Mouse (Mus musculus): ENCODE measurements around the gene Arhgap33. TPM values are rescaled to one million over a fixed set of nuclear protein-coding genes. Genes with fewer than 3 reads are reported as not detected.

Arhgap33 gene
- polyA plus RNA-seq (2015; fragmentation: Nextera tagmentation; extraction: Ambion mirVana): 2.6 and 3.0 TPM in 2 replicates

DNA sequence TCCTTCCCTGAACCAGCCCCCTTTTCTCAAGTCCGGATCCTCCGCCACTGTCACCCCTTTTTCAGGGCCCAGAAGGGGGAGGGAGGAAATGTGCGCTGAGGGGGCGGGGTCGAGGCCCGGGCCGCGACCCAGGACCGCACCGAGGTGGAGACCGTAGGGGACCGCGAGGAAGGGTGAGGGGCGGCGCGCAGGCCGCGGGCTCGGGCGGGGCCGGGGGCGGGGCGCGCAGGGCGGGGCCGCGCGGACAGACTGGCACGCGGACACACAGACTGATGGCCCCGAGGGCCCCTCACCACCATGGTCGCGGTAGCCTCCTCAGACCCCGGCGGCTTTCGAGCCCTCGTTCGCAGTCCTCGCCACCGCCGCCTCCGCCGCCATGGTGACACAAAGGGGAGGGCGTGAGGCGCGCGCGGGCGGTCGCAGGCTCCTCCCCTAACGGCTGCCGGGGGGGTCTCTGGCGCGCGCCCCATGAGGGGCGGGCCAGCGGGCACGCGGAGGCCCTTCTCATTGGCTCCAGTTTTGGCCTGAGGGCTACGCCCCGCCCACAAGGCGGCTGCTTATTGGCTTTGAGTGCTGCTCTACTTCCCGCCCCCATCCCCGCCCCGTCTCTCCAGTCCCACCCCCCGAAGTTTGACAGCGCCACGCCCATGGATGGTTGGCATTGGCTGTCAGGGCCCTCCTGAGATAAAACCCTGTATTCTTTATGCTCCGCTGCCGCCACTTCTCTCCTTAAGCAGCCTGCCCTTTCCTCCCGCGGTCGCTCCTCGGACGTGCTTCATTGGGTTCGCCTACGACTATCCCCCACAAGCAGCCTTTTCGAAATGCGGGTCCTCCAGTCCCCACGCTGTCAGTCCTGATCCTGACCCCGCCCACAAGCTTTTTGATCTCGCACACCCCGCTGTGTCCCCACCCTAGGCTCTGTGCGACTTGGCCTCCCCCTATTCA is at the start of gene Arhgap33:
Gene Arhgap33, minus strand, starts transcription at position 428 of the 945 bp plus-strand sequence.
- Histone ChIP-seq H3K27me3 (peaks cover 7% of the 10 kb centered on the region; the same call in 1 of the 2 replicates), H3K9ac (peak within 1 kb of the TSS; percentile 79), H3K4me2 (peak within 1 kb of the TSS; percentile 99), H3K36me3 (replicated peaks) (peaks cover 18% of the 10 kb centered on the region), H3K27ac (replicated peaks) (peak within 1 kb of the TSS; percentile 85), H3K4me1 (replicated peaks) (peaks cover 41% of the 10 kb centered on the region), H3K4me3 (replicated peaks) (peak within 1 kb of the TSS; percentile 84), H3K9me3 (replicated peaks) (no peaks in the 10 kb centered on the region)
- under 1% methylated on average over 84 of the region's 84 CpGs for WGBS (ENCODE audit: insufficient replicate concordance)
- peak; percentile 95 for ATAC-seq (ENCODE audit: insufficient read depth)

DNA sequence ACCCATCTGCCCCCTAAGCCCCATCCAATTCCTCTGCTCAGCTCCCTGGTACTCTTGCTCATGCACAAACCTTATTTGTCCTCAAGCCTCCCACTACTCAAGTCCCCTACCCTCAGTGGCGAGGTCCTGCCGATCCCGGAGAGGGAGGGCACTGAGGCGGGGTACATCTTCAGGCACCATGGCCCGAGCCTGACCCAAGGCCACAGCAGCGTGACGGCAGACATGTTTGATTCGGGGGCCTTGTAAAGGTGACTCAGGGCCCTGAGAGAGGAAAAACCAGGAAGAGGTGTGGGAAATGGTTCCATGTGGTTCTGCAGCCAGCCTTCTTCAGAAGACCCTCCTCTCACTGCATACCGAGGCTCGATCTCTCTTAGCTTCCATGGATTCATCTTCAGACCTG is 49.5 kb upstream of the Arhgap33 start:
- Histone ChIP-seq H3K4me3 (replicated peaks) (no peak overlapping the region), H3K9ac (no peak overlapping the region), H3K27ac (replicated peaks) (no peak overlapping the region), H3K4me1 (replicated peaks) (peaks cover 24% of the 10 kb centered on the region), H3K4me2 (no peak overlapping the region), H3K36me3 (replicated peaks) (peaks cover 76% of the 10 kb centered on the region), H3K27me3 (no peaks in the 10 kb centered on the region), H3K9me3 (replicated peaks) (no peaks in the 10 kb centered on the region)
- no peak for ATAC-seq (ENCODE audit: insufficient read depth)
- 85% methylated on average over 10 of the region's 10 CpGs for WGBS (ENCODE audit: insufficient replicate concordance)

DNA sequence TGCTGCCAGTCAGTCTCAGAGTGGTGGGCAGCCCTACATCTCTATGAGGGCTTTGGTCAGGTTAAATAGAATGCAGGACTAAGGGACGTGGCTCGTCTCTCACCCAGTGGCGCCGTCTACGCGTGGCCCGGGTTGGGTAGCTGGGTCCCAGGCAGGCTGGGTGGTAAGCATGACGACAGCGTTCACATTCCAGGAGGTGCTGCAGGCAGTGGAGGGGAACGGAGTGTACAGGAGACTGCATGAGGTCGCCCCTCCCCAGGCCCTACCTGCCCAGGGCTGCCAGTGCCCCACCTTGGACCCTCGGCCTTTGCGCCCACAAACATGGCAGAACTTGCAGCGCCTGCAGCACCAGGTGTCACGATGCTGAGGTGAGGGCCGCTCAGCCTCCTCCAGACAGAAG is 46.7 kb upstream of the Arhgap33 start:
- peaks cover 100% of the 10 kb centered on the region for H3K36me3 ChIP-seq (replicated peaks)
- no peaks in the 10 kb centered on the region for H3K9me3 ChIP-seq (replicated peaks)
- no peak overlapping the region for H3K4me3 ChIP-seq (replicated peaks)
- peaks cover 7% of the 10 kb centered on the region; the same call in 1 of the 2 replicates for H3K4me1 ChIP-seq (replicated peaks)
- no peak overlapping the region for H3K9ac ChIP-seq
- H3K27ac ChIP-seq (replicated peaks): no peak overlapping the region
- WGBS (ENCODE audit: insufficient replicate concordance): 91% methylated on average over 16 of the region's 16 CpGs
- ATAC-seq (ENCODE audit: insufficient read depth): no peak
- H3K27me3 ChIP-seq: no peaks in the 10 kb centered on the region
- H3K4me2 ChIP-seq: no peak overlapping the region

DNA sequence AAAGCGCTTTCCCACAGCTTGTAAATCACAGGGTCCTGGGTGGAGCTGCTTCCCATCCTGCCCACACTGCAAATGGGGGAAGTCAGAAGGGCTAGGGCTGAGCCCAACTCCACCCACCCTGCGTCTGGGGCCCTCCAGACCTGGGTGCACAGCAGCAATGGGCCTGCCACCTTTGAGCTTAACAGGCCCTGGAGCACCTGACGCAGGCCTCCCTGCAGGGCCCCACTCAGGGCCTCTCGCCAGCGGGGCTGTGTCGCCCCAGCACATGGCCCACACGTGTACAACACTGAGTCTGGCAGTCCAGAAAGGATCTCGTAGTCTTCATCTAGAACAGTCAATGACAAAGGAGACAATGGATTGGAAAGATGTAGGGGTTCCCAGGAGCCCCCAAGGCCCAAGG is 45.1 kb upstream of the Arhgap33 start:
- Histone ChIP-seq H3K27ac (replicated peaks) (no peak overlapping the region), H3K27me3 (no peaks in the 10 kb centered on the region), H3K9me3 (replicated peaks) (no peaks in the 10 kb centered on the region), H3K36me3 (replicated peaks) (peaks cover 100% of the 10 kb centered on the region), H3K4me2 (no peak overlapping the region), H3K4me3 (replicated peaks) (no peak overlapping the region), H3K9ac (no peak overlapping the region), H3K4me1 (replicated peaks) (no peaks in the 10 kb centered on the region)
- WGBS (ENCODE audit: insufficient replicate concordance): 81% methylated on average over 8 of the region's 8 CpGs
- no peak for ATAC-seq (ENCODE audit: insufficient read depth)

DNA sequence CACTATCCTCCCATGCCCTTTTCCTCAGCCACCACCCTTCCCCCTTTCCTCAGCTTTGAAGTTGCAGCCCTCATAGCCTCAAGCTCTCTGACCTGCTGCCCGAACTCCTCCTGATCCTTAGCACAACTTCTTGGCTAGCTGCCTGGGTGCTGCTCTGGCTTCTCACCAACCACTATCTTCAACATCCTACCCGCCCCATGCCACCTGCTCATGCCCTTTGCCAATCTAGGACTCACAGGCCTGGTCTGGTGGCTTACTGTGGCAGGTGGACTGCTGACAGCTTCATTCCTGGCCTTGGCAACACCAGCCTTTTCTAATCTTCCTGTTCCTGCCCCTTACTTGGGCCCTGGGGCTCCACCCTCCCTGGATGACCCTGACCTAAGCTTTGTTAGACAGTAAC is 38.1 kb upstream of the Arhgap33 start:
- Histone ChIP-seq H3K4me2 (no peak overlapping the region), H3K27ac (replicated peaks) (peak overlapping the region; percentile 15; the same call in 1 of the 2 replicates), H3K4me1 (replicated peaks) (peaks cover 16% of the 10 kb centered on the region), H3K4me3 (replicated peaks) (no peak overlapping the region), H3K27me3 (no peaks in the 10 kb centered on the region), H3K36me3 (replicated peaks) (peaks cover 98% of the 10 kb centered on the region), H3K9me3 (replicated peaks) (no peaks in the 10 kb centered on the region), H3K9ac (no peak overlapping the region)
- 59% methylated on average over 2 of the region's 2 CpGs for WGBS (ENCODE audit: insufficient replicate concordance)
- 0 out of 2 replicates have a peak, but pooled peaks have one; percentile 13 for ATAC-seq (ENCODE audit: insufficient read depth)

DNA sequence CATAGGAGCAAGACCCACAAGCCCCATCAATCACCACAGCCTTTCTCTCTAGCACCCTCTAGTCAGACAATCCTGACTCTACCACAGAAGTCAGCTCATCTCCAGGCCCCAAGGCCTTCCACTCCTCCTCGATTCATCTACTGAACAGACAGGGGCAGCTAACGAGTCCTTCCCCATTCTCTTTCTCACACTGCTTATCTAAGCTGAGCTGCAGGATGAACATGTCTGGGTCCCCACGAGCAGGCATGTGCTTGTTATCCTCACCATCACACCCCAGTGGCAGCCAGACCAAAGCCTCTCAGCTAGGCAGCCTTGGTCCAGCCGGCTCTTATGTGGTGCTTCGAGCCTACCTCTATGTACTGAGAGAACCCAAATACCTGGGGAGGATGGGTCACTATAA is 37.5 kb upstream of the Arhgap33 start:
- peaks cover 96% of the 10 kb centered on the region for H3K36me3 ChIP-seq (replicated peaks)
- ATAC-seq (ENCODE audit: insufficient read depth): no peak
- H3K4me3 ChIP-seq (replicated peaks): no peak overlapping the region
- no peak overlapping the region for H3K9ac ChIP-seq
- H3K4me1 ChIP-seq (replicated peaks): peaks cover 16% of the 10 kb centered on the region
- H3K4me2 ChIP-seq: no peak overlapping the region
- H3K27me3 ChIP-seq: no peaks in the 10 kb centered on the region
- H3K27ac ChIP-seq (replicated peaks): peak overlapping the region; percentile 19; the same call in 1 of the 2 replicates
- H3K9me3 ChIP-seq (replicated peaks): no peaks in the 10 kb centered on the region
- 44% methylated on average over 5 of the region's 5 CpGs for WGBS (ENCODE audit: insufficient replicate concordance)

DNA sequence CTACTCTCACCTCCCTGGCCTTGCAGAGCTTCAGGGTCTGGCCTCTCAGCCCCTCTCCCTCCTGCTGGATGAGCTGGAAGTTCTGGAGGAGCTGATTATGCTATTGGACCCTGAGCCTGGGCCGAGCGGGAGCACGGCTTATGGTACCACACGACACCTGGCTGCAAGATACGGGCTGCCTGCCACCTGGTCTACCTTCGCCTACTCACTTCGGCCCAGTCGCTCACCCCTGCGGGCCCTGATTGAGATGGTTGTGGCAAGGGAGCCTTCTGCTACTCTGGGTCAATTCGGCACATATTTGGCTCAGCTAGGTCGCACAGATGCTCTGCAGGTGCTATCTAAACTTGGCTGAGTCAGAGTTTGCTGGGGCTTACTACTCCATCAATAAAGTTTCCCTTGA is 32.7 kb upstream of the Arhgap33 start:
- Histone ChIP-seq H3K4me2 (no peak overlapping the region), H3K36me3 (replicated peaks) (peaks cover 70% of the 10 kb centered on the region), H3K4me3 (replicated peaks) (no peak overlapping the region), H3K9me3 (replicated peaks) (no peaks in the 10 kb centered on the region), H3K27ac (replicated peaks) (no peak overlapping the region), H3K4me1 (replicated peaks) (peaks cover 18% of the 10 kb centered on the region), H3K27me3 (no peaks in the 10 kb centered on the region), H3K9ac (no peak overlapping the region)
- ATAC-seq (ENCODE audit: insufficient read depth): no peak
- WGBS (ENCODE audit: insufficient replicate concordance): 86% methylated on average over 11 of the region's 11 CpGs

DNA sequence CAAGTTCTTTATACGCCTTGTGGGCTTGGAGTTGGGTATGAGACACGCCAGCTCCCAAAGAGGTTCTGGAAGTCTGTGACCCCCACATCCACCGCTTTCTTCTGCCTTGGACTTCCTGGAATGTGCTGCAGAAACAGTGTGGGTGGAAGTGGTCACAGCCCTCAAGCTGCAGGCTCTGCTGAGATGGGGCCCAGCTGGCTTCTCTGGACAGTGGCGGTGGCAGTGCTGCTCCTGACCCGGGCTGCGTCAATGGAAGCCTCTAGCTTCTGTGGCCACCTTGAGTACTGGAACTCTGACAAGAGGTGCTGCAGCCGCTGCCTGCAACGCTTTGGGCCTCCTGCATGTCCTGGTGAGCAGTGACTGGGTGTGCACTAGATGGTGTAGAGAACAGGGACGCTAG is 31.2 kb upstream of the Arhgap33 start:
- H3K9ac ChIP-seq: no peak overlapping the region
- H3K9me3 ChIP-seq (replicated peaks): no peaks in the 10 kb centered on the region
- H3K4me3 ChIP-seq (replicated peaks): no peak overlapping the region
- H3K4me1 ChIP-seq (replicated peaks): peaks cover 20% of the 10 kb centered on the region
- H3K27ac ChIP-seq (replicated peaks): no peak overlapping the region
- no peak overlapping the region for H3K4me2 ChIP-seq
- 79% methylated on average over 9 of the region's 9 CpGs for WGBS (ENCODE audit: insufficient replicate concordance)
- peaks cover 59% of the 10 kb centered on the region for H3K36me3 ChIP-seq (replicated peaks)
- H3K27me3 ChIP-seq: no peaks in the 10 kb centered on the region
- ATAC-seq (ENCODE audit: insufficient read depth): no peak

DNA sequence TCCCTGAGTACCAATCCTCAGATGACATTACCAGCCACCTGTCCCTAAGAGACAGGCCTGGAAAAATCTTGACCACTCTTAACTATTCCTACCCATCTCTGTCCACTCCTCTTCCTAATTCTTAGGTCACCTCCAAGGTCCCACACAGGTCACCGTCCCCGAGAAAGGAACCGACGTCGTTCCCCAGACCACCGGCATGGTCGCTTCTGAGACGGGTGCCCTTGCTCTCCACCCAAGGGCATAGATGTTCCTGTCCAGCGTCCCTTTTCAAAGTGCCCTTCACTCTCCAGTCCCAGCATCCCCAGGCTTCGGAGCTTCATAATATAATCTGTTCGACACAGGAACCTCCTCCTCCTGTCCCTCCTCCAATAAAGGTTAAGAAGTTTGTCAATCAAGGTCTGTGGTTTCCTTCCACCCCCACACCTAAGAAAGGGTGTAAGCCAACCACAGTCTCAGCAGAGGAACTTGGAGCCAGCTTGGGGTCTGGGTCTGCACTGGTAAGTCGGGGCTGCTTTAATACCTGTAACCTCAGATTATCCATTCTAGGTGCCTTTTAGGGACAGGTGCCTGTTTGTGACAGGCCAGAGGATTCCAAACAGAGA is 30.2 kb upstream of the Arhgap33 start, which contains the start of gene Igflr1:
Gene Igflr1, plus strand, starts transcription at position 458 of the 602 bp plus-strand sequence.
- Histone ChIP-seq H3K9me3 (replicated peaks) (no peaks in the 10 kb centered on the region), H3K4me1 (replicated peaks) (peaks cover 24% of the 10 kb centered on the region), H3K27ac (replicated peaks) (no peak within 1 kb of the TSS), H3K4me2 (peak within 1 kb of the TSS; percentile 86; the same call in 1 of the 2 replicates), H3K4me3 (replicated peaks) (peak within 1 kb of the TSS; percentile 71), H3K36me3 (replicated peaks) (peaks cover 50% of the 10 kb centered on the region), H3K27me3 (no peaks in the 10 kb centered on the region), H3K9ac (no peak within 1 kb of the TSS)
- ATAC-seq (ENCODE audit: insufficient read depth): no peak
- WGBS (ENCODE audit: insufficient replicate concordance): 84% methylated on average over 12 of the region's 12 CpGs

DNA sequence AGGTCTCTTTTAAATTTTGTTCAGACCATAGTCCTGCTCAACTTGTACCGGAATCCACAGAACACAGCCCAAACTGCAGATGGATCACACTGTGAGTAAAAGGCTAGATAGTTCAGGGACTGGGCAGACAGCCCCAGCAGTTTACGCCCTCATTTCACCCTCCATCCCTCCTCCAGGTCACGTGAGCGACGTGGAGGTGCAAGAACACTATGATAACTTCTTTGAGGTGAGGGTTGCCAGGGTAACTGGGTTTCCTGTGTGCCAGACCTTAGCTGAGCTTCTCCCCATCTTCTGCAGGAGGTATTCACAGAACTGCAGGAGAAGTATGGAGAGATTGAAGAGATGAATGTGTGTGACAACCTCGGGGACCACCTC is 29.0 kb upstream of the Arhgap33 start:
- peaks cover 32% of the 10 kb centered on the region for H3K4me1 ChIP-seq (replicated peaks)
- no peaks in the 10 kb centered on the region for H3K9me3 ChIP-seq (replicated peaks)
- H3K4me3 ChIP-seq (replicated peaks): peak overlapping the region; percentile 71
- peak overlapping the region; percentile 68 for H3K9ac ChIP-seq
- H3K4me2 ChIP-seq: peak overlapping the region; percentile 86
- ATAC-seq (ENCODE audit: insufficient read depth): no peak
- H3K27ac ChIP-seq (replicated peaks): peak overlapping the region; percentile 92
- WGBS (ENCODE audit: insufficient replicate concordance): 28% methylated on average over 6 of the region's 6 CpGs
- peaks cover 38% of the 10 kb centered on the region for H3K36me3 ChIP-seq (replicated peaks)
- no peaks in the 10 kb centered on the region for H3K27me3 ChIP-seq
